Mouse (Mus musculus): Measurements from ENCODE around the gene Ell. TPM values are rescaled to one million over a fixed set of nuclear protein-coding genes. Genes with fewer than 3 reads are reported as not detected.

Gene Ell
- polyA plus RNA-seq, 1 experiment from 2014 or later: 18.6 TPM

Other genes with a start within 250 kb of the Ell start
- gene Ddx49, start 237.0 kb upstream of the Ell start, polyA plus RNA-seq (2015; fragmentation: Nextera tagmentation; extraction: Ambion mirVana): 48.8 and 50.4 TPM in 2 replicates
- gene Cope, start 236.9 kb upstream of the Ell start, polyA plus RNA-seq (2015; fragmentation: Nextera tagmentation; extraction: Ambion mirVana): 354 and 410 TPM in 2 replicates
- 3.8 and 4.1 TPM in 2 replicates for gene Cers1, start 223.7 kb upstream of the Ell start, polyA plus RNA-seq (2015; fragmentation: Nextera tagmentation; extraction: Ambion mirVana)
- gene Gdf1, start 209.6 kb upstream of the Ell start, polyA plus RNA-seq (2015; fragmentation: Nextera tagmentation; extraction: Ambion mirVana): 1.4 and 2.1 TPM in 2 replicates
- 7.4 and 8.2 TPM in 2 replicates for gene Upf1, start 186.2 kb upstream of the Ell start, polyA plus RNA-seq (2015; fragmentation: Nextera tagmentation; extraction: Ambion mirVana)
- 0.15 and 0.25 TPM in 2 replicates for gene Comp, start 165.9 kb upstream of the Ell start, polyA plus RNA-seq (2015; fragmentation: Nextera tagmentation; extraction: Ambion mirVana)
- gene Crtc1, start 99.9 kb upstream of the Ell start, polyA plus RNA-seq (2015; fragmentation: Nextera tagmentation; extraction: Ambion mirVana): 13.9 and 16.2 TPM in 2 replicates
- gene Klhl26, start 62.5 kb upstream of the Ell start, polyA plus RNA-seq (2015; fragmentation: Nextera tagmentation; extraction: Ambion mirVana): 24.2 and 24.9 TPM in 2 replicates
- gene Tmem59l, start 52.1 kb upstream of the Ell start, polyA plus RNA-seq (2015; fragmentation: Nextera tagmentation; extraction: Ambion mirVana): 2.8 and 4.3 TPM in 2 replicates
- 3.4 and 4.9 TPM in 2 replicates for gene Crlf1, start 46.3 kb upstream of the Ell start, polyA plus RNA-seq (2015; fragmentation: Nextera tagmentation; extraction: Ambion mirVana)
- gene Rex1bd, start 32.7 kb upstream of the Ell start, polyA plus RNA-seq (2015; fragmentation: Nextera tagmentation; extraction: Ambion mirVana): 118 and 125 TPM in 2 replicates
- gene Uba52, start 28.7 kb upstream of the Ell start, polyA plus RNA-seq (2015; fragmentation: Nextera tagmentation; extraction: Ambion mirVana): 719 and 930 TPM in 2 replicates
- gene Fkbp8, start 11.7 kb upstream of the Ell start, polyA plus RNA-seq (2015; fragmentation: Nextera tagmentation; extraction: Ambion mirVana): 291 and 298 TPM in 2 replicates
- gene Kxd1, start 11.5 kb upstream of the Ell start, polyA plus RNA-seq (2015; fragmentation: Nextera tagmentation; extraction: Ambion mirVana): 53.6 and 53.9 TPM in 2 replicates
- 104 and 111 TPM in 2 replicates for gene Isyna1, start 54.9 kb downstream of the Ell start, polyA plus RNA-seq (2015; fragmentation: Nextera tagmentation; extraction: Ambion mirVana)
- gene Ssbp4, start 69.4 kb downstream of the Ell start, polyA plus RNA-seq (2015; fragmentation: Nextera tagmentation; extraction: Ambion mirVana): 65.2 and 68.3 TPM in 2 replicates
- 2.9 and 3.0 TPM in 2 replicates for gene Lrrc25, start 76.7 kb downstream of the Ell start, polyA plus RNA-seq (2015; fragmentation: Nextera tagmentation; extraction: Ambion mirVana)
- gene Gdf15, start 93.0 kb downstream of the Ell start, polyA plus RNA-seq (2015; fragmentation: Nextera tagmentation; extraction: Ambion mirVana): 0.57 and 0.60 TPM in 2 replicates
- gene Pgpep1, start 120.9 kb downstream of the Ell start, polyA plus RNA-seq (2015; fragmentation: Nextera tagmentation; extraction: Ambion mirVana): 47.4 and 57.5 TPM in 2 replicates
- gene Lsm4, start 133.8 kb downstream of the Ell start, polyA plus RNA-seq (2015; fragmentation: Nextera tagmentation; extraction: Ambion mirVana): 154 and 173 TPM in 2 replicates
- 22.5 and 30.0 TPM in 2 replicates for gene Jund, start 159.5 kb downstream of the Ell start, polyA plus RNA-seq (2015; fragmentation: Nextera tagmentation; extraction: Ambion mirVana)
- not detected in 2 replicates for gene Iqcn, start 164.0 kb downstream of the Ell start, polyA plus RNA-seq (2015; fragmentation: Nextera tagmentation; extraction: Ambion mirVana)
- gene Gm3336, start 179.1 kb downstream of the Ell start, polyA plus RNA-seq (2015; fragmentation: Nextera tagmentation; extraction: Ambion mirVana): 2.0 and 4.2 TPM in 2 replicates
- gene Pde4c, start 184.3 kb downstream of the Ell start, polyA plus RNA-seq (2015; fragmentation: Nextera tagmentation; extraction: Ambion mirVana): 0.23 and 0.84 TPM in 2 replicates
- 23.4 and 23.8 TPM in 2 replicates for gene Rab3a, start 215.2 kb downstream of the Ell start, polyA plus RNA-seq (2015; fragmentation: Nextera tagmentation; extraction: Ambion mirVana)
- gene Mpv17l2, start 221.5 kb downstream of the Ell start, polyA plus RNA-seq (2015; fragmentation: Nextera tagmentation; extraction: Ambion mirVana): 47.6 and 54.3 TPM in 2 replicates
- gene Pik3r2, start 237.3 kb downstream of the Ell start, polyA plus RNA-seq (2015; fragmentation: Nextera tagmentation; extraction: Ambion mirVana): 57.6 and 60.8 TPM in 2 replicates